Mouse (Mus musculus) layer of hippocampus, postnatal 25 days (tissue): Measurements from ENCODE around the gene 2310011J03Rik. TPM values are rescaled to one million over a fixed set of nuclear protein-coding genes. Genes with fewer than 3 reads are reported as not detected.

Source experiments
- DNase-seq, 2 experiments: peaks; one replicate each; pipeline ENCODE4 v3.0.0; 2022; ENCODE audit warnings: mixed read lengths in 2 of 2, low spot score in 1 of 2; ENCODE audit errors: extremely low spot score in 1 of 2
- total RNA-seq, 2 experiments: library from RNA; stranded (reverse); gene quantifications; 2 replicates each; pipeline ENCODE4 v1.2.3; 2021

Gene 2310011J03Rik
- total RNA-seq, 2 experiments from 2014 or later = 20.7 to 26.3 TPM

GRCm38 (mm10) chr10:80342749-80343424 is 22.6 kb upstream of the 2310011J03Rik start:
- DNase-seq = no peak

- no peak for DNase-seq
Observed at GRCm38 (mm10) chr10:80342305-80342748, 22.0 kb upstream of the 2310011J03Rik start.

GRCm38 (mm10) chr10:80341491-80342304 is 21.4 kb upstream of the 2310011J03Rik start:
- no peak for DNase-seq

- DNase-seq = no peak
Observed at GRCm38 (mm10) chr10:80341026-80341425, 20.7 kb upstream of the 2310011J03Rik start.

- peak; percentile 81 to 97 for DNase-seq
Observed at GRCm38 (mm10) chr10:80339941-80340750, 19.8 kb upstream of the 2310011J03Rik start.

GRCm38 (mm10) chr10:80336263-80336662 is 15.9 kb upstream of the 2310011J03Rik start:
- DNase-seq = no peak

GRCm38 (mm10) chr10:80332525-80332989 is 12.2 kb upstream of the 2310011J03Rik start:
- DNase-seq = no peak

- no peak for DNase-seq
Observed at GRCm38 (mm10) chr10:80331636-80332524, 11.5 kb upstream of the 2310011J03Rik start.

- DNase-seq = no peak
Observed at GRCm38 (mm10) chr10:80330888-80331287, 10.6 kb upstream of the 2310011J03Rik start.

- DNase-seq = no peak
Observed at GRCm38 (mm10) chr10:80330084-80330483, 9.7 kb upstream of the 2310011J03Rik start.

GRCm38 (mm10) chr10:80329273-80330081 is 9.1 kb upstream of the 2310011J03Rik start, which contains the start of the genes Pcsk4 and Reep6:
Gene Pcsk4, minus strand, starts transcription at chr10:80329498.
Gene Reep6, plus strand, starts transcription at chr10:80329953.
- peak; percentile 77 to 87 for DNase-seq

GRCm38 (mm10) chr10:80325045-80325444 is 4.7 kb upstream of the 2310011J03Rik start:
- no peak for DNase-seq

- no peak for DNase-seq
Observed at GRCm38 (mm10) chr10:80324120-80325037, 4.0 kb upstream of the 2310011J03Rik start.

- DNase-seq = no peak
Observed at GRCm38 (mm10) chr10:80323261-80324119, 3.2 kb upstream of the 2310011J03Rik start.

- no peak for DNase-seq
Observed at GRCm38 (mm10) chr10:80322811-80323211, 2.5 kb upstream of the 2310011J03Rik start.

GRCm38 (mm10) chr10:80321670-80322581 is 1.6 kb upstream of the 2310011J03Rik start:
- DNase-seq = no peak
